Mouse (Mus musculus): ENCODE measurements around the gene Tex35.

Tex35 gene

GRCm38 (mm10) chr1:157081076-157081804, 27.2 kb downstream of the Tex35 start:
- DNase-seq (ENCODE audit: low spot score): no peak

DNA sequence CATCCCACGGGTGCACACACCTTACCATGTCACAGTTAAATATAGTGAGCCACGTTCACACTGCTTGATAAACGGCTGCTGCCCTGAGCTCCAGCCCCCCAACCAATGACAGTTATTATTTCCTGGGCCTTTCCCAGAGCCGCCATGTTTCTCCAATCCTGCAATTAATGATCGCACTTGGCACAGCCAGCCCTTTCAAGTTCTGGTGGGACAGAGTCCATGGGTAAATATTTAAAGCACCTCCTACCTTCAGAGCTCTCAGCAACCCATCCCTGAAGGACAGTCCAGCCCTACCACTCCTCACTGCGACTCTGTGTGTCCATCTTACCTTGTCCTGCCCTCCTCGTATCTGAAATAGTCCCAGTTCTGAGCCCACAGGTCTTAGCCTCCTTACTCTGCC, 28.4 kb downstream of the Tex35 start:
- no peak for DNase-seq (ENCODE audit: low spot score)

GRCm38 (mm10) chr1:157079384-157080025, 29.0 kb downstream of the Tex35 start:
- DNase-seq (ENCODE audit: low spot score): no peak

DNA sequence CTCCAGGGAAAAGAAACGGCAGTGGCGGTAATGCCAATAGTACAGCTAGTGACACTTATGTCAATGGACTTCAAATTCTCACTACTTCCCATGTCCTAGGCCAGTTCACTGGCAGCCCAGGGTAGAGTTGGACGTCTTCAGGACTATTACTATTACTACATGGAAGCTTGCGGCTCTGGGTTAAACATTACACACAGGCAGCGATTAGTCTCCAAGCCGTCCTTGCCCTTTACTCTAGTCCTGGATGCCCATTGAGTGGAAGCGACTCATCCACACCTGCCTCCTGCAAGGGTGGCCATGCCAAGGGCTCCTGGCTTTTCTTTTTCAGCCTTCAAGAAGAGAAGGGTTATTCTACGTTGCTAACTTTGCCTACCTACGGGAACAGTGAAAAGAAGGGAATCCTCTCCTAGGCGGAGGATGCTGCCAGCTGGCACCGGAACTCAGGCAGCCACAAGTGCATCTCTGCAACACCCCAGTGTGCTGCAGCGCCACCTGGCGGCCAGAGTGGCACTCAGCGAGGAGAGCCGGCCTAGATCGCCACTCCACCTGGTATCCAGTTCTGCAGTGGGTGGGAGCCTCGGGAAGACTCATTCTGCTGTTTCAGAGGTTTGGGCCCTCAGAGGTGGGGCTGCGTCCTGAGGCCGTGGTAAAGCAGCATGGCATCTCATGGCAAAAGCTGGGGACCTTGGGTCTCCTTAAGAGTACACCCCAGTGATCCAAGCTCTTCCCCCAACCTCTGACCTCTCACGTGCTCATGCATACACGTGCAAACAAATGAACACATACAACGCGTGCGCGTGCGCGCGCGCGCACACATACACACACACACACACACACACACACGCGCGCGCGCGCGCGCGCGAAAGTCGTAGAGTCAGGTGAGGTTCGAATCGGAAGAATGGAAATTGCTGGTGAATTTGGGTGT, 31.4 kb downstream of the Tex35 start:
- peak; percentile 67 for DNase-seq (ENCODE audit: low spot score)

GRCm38 (mm10) chr1:157076257-157076656, 32.2 kb downstream of the Tex35 start:
- DNase-seq (ENCODE audit: low spot score): peak; percentile 71

GRCm38 (mm10) chr1:157074937-157075336, 33.5 kb downstream of the Tex35 start:
- DNase-seq (ENCODE audit: low spot score): no peak

GRCm38 (mm10) chr1:157074371-157074770, 34.1 kb downstream of the Tex35 start:
- DNase-seq (ENCODE audit: low spot score): no peak

DNA sequence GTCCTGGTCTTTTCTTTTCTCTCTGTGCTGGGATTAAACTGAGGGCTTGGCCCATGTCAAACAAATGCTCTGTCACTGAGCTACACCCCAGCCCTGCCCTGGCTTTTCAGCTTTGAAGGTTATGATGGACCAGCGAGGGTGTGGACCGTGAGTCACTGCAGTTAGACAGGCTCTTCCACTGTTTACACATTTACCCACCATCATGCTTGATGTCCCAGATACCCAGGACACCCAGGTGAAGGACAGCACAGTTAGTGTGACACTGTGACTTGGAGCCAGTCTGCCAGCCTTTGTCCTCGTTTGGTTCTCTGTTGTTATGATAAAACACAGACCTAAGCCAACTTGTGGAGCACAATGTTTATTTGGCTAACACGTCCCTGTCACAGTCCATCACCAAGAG, 34.9 kb downstream of the Tex35 start:
- DNase-seq (ENCODE audit: low spot score): no peak

DNA sequence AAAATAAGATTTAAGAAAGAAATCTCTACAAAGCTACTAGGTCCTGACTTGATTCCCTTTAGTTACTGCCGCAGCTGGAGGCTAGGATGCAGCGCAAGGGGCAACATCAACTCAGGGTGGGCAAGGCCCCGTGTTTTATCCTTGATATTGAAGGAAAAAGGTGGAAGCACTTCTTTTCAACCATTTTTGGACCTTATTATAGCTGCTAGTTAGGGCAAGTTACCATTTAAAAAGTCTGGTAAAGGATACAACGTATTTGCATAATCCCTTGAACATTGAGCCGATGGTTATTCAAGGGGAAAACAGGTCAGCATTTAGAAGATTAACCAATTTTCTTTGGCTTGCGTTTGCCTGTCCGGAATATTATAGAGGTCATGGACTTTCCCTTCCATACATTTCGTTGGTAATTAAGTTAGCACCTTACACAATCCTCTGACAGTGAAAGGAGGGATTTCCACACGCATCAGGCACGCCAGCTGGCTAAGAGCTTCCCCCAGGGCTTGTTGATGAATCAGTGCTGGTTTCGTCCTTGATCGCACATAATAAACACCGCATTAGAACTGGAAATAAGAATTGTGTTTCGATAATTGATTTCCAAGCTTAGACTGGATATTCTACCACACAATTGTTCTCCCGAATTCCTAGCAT, 39.2 kb downstream of the Tex35 start:
- no peak for DNase-seq (ENCODE audit: low spot score)

DNA sequence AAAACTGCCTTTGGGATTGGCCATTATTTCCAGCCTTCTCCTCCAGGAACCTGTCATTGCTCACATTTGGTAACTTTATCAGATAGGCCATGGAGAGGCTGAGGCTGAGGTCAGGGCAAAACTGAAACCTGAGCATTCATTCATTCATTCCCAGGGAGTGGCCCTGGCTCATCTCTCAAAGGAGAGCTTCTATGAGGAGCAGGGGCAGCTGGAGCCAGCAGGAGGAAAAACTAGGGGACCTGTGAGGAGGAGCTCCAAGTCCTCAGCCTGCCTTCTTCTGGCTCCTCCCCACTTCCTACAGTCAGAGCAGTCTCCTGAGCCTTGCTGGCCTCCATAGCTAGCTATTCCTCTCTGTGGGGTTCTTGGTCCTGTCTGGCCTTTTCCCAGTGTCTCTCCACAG, 40.2 kb downstream of the Tex35 start:
- no peak for DNase-seq (ENCODE audit: low spot score)

DNA sequence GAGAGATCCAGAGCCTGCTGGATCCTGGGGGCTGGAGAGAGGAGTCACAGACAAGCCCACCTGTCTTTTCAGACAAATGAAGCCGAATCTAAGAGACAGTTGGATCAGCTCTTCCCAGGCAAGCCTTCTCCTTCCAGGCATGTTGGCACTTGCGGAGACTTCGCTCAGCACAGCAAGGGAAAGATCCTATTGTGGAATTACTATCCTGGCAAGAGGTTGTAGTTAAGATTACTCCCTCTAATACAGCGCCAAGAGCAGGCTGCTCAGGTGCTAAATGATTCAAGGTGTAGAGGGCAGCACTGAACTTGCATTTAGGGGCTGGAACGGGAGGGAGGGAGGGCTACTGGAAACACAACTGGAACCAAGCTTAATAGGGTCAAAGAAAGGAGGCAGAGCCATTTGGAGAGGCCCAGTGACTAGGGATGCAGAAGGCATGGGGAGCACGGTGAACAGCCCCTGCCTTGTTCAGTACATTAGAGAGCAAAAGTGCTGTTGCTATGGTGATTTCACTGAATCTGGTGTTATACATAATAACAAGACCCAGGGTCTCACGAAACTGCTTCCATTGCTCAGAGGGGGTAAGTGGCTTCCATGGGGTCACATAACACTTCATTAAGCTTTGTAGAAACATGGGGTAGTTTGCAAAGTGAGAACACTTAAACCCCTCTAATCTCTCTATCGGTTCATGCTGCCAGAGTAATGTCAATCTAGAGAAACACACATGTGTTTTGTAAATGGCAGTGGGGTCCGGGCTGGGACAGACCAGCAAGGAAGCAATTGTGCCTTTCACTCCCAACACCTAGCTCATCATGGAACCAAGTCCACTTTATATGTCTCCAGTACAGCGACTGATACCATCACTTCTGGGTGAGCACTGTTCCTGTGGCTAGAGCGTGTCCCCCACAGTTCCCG, 42.4 kb downstream of the Tex35 start:
- no peak for DNase-seq (ENCODE audit: low spot score)

DNA sequence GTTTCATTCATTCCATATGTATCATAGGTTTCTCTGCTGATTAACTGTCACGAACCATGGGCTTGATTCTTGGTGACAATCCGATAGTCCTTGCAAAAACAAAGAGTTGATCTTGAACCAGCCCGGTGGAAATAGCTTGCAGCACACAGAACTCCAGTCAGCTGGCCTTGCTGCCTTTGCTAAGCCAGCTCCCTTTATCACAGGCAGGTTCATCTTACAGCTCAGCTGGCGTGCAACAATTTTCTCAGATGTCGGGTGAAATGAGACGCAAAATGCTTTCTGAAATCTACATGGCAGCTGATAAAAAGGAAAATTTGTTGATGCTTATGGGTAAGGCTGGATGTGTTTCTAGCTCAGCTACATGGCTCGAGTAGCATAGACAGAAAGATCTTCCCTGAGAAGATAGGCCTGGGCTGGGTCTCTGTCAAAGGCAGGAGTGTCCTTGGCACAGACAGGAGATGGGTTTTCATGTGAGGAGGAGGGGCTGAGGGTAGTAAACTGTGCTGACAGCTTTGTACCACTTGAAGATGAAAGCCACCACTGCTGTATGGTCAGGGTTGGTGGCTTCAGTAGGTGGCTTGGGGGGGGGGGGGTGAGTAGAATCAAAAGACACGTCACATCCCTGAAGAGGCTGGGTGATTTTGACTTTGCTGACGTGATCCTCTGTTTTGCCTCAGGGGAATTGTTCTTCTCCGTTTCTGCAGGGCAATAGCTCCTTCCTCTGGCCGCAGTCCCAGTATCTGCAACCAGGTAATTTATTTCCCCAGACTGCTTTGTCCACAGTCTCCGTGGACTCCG, 45.0 kb downstream of the Tex35 start:
- no peak for DNase-seq (ENCODE audit: low spot score)

DNA sequence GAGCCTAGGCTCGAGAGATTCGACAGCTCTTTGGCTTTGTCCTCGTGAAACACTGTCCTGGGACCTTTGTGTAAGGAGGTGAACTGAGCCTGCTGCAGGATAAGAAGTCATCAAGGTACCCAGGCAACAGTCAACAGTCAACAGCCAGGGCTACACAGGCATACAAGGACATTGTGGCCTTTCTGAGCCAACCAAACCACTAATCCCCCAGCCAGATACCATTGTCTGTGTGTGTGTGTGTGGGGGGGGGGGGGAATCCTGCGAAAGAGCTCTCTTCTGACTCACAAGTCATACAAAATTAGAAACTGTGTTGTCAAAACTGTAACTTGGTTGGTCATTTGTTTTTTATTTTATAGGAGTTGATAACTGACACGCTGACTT, 46.0 kb downstream of the Tex35 start:
- no peak for DNase-seq (ENCODE audit: low spot score)

DNA sequence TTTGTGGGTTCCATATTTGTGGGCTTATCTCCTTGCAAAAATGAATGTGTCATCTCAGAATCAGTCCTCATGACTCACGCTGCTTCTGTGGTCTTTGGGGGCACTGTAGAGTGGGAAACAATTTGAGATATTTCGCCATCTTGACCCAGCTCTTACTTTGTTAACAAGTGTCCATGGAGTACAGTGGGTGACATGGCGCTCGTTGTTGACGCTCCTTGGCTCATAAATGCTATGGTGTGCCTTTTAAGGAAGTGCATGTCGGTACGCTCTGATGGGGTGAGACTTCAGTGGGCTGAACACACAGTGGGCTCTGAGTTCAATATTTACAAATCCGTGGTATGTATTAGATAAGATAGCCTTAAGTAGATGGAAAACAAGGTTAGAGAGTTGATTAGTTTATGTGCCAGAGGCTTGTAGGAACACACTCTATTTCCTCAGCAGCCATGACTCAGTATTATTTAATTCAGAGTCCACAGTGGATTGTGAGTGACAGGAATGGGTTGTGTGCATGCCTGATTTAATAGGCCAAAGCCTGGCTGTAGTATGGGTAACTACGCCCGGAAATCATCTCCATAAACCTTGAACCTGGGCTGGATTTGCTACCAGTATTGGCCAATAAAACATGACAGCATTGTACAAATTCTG, 46.6 kb downstream of the Tex35 start:
- no peak for DNase-seq (ENCODE audit: low spot score)

- no peak for DNase-seq (ENCODE audit: low spot score)
Observed at GRCm38 (mm10) chr1:157061170-157061569, 47.3 kb downstream of the Tex35 start.

- no peak for DNase-seq (ENCODE audit: low spot score)
Observed at GRCm38 (mm10) chr1:157060441-157061135, 47.9 kb downstream of the Tex35 start.

GRCm38 (mm10) chr1:157055901-157056300, 52.6 kb downstream of the Tex35 start:
- DNase-seq (ENCODE audit: low spot score): no peak

DNA sequence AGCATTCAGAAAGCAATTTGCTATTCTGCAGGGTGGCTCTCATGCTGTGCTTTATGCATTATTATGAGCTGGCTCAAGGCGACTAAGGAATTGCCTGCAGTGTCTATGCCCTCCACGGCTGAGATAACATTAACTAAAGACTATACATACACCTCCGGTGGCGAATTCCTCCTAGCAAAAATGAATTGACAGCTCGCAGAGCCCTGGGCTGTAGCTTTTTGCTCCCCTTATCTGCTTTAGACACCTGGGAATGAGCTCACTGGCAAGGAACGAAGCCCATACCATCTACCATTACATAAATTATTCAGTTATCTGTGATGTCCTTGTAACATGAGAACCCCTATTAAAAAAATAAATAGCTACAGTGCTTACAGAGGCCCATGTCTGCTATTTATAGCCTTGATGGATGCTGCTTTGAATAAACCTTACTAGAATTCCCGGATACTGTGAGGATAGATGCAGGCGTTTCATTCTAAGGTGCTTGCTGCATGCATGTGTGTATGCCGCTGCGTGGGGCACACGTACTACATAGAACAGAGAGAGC, 53.1 kb downstream of the Tex35 start:
- DNase-seq (ENCODE audit: low spot score): no peak

GRCm38 (mm10) chr1:157054659-157055058, 53.8 kb downstream of the Tex35 start:
- DNase-seq (ENCODE audit: low spot score): no peak

Measured in layer of hippocampus, adult 9-10 months (tissue).